Mouse (Mus musculus) forebrain, embryonic 11.5 days (tissue): ENCODE data around the gene Pced1b. TPM values are rescaled to one million over a fixed set of nuclear protein-coding genes. Genes with fewer than 3 reads are reported as not detected.

Experiments
- ATAC-seq: fragments of 200-750 bp; cut with Nextera tagmentation; replicated peaks from 2 replicates; pipeline ENCODE4 v1.8.0; 2017; ENCODE audit warnings: moderate TSS enrichment; ENCODE audit not compliant: low FRiP score
- DNase-seq: peaks from one replicate; pipeline ENCODE4 v3.0.0-alpha.2; 2017; ENCODE audit warnings: low spot score
- H3K27ac ChIP-seq: fragments of 300-500 bp; sonication (generic); 2 replicates; pipeline ENCODE4 v1.5.1; 2014; ENCODE audit warnings: low read depth, low read length
- H3K27me3 ChIP-seq: fragments of 300-500 bp; sonication (generic); 2 replicates; pipeline ENCODE4 v1.6.1; 2014; ENCODE audit warnings: mild to moderate bottlenecking, low read length, mixed read lengths; ENCODE audit not compliant: control insufficient read depth, insufficient read depth
- H3K36me3 ChIP-seq: fragments of 300-500 bp; sonication (generic); 2 replicates; pipeline ENCODE4 v1.6.1; 2014; ENCODE audit warnings: mild to moderate bottlenecking, low read length, moderate library complexity, mixed read lengths; ENCODE audit not compliant: control insufficient read depth, insufficient read depth
- H3K4me1 ChIP-seq: fragments of 300-500 bp; sonication (generic); replicated peaks from 2 replicates; pipeline ENCODE4 v1.6.1; 2014; ENCODE audit warnings: low read length, mixed read lengths; ENCODE audit not compliant: control insufficient read depth, insufficient read depth
- H3K4me2 ChIP-seq: fragments of 300-500 bp; sonication (generic); 2 replicates; pipeline ENCODE4 v1.6.1; 2014; ENCODE audit warnings: low read depth, mild to moderate bottlenecking, low read length, moderate library complexity, mixed read lengths; ENCODE audit not compliant: severe bottlenecking
- H3K4me3 ChIP-seq: fragments of 300-500 bp; sonication (generic); 2 replicates; pipeline ENCODE4 v1.5.1; 2014; ENCODE audit warnings: low read depth, low read length
- H3K9ac ChIP-seq: fragments of 300-500 bp; sonication (generic); 2 replicates; pipeline ENCODE4 v1.6.1; 2014; ENCODE audit warnings: low read length
- H3K9me3 ChIP-seq: fragments of 300-500 bp; sonication (generic); 2 replicates; pipeline ENCODE4 v1.6.1; 2016; ENCODE audit warnings: low read length, mixed read lengths; ENCODE audit not compliant: control insufficient read depth
- WGBS: fragments of 180-500 bp; shearing (Covaris S2); extraction: QIAGEN DNeasy Blood & Tissue Kit; methylation state at CpG from one replicate; pipeline ENCODE4 v1.1.7; 2014; 5-methylcytosine and 5-hydroxymethylcytosine counted together
- polyA plus RNA-seq: library from polyadenylated mRNA; unstranded; fragments of >200 nt; fragmentation: Nextera tagmentation; extraction: Ambion mirVana; gene quantifications from 2 replicates; pipeline ENCODE4 v1.2.1, GENCODE M21; 2014

Gene Pced1b
- polyA plus RNA-seq, 1 experiment from 2014 or later, result 3.9 TPM

- 82% methylated on average over 8 of the region's 8 CpGs for WGBS
- no peak overlapping the region for H3K9ac ChIP-seq
- no peaks in the 10 kb centered on the region for H3K27me3 ChIP-seq
- no peaks in the 10 kb centered on the region for H3K4me1 ChIP-seq
- H3K4me2 ChIP-seq, result no peak overlapping the region
- DNase-seq, result no peak
- ATAC-seq, result no peak
- H3K9me3 ChIP-seq, result no peaks in the 10 kb centered on the region
- H3K36me3 ChIP-seq, result no peaks in the 10 kb centered on the region
- no peak overlapping the region for H3K27ac ChIP-seq
- no peak overlapping the region for H3K4me3 ChIP-seq
Measured at GRCm38 (mm10) chr15:97224003-97224402, 22.9 kb upstream of the Pced1b start.

- DNase-seq (no peak), ATAC-seq (no peak)
- no peaks in the 10 kb centered on the region for H3K27me3 ChIP-seq
- no peak overlapping the region for H3K27ac ChIP-seq
- H3K4me3 ChIP-seq, result no peak overlapping the region
- 90% methylated on average over 11 of the region's 11 CpGs for WGBS
- H3K4me1 ChIP-seq, result no peaks in the 10 kb centered on the region
- H3K36me3 ChIP-seq, result no peaks in the 10 kb centered on the region
- no peaks in the 10 kb centered on the region; the same call in 1 of the 2 replicates for H3K9me3 ChIP-seq
- H3K9ac ChIP-seq, result no peak overlapping the region
- no peak overlapping the region for H3K4me2 ChIP-seq
Measured at GRCm38 (mm10) chr15:97229494-97230077, 17.3 kb upstream of the Pced1b start.

- no peaks in the 10 kb centered on the region for H3K4me1 ChIP-seq
- no peak overlapping the region for H3K4me2 ChIP-seq
- no peak overlapping the region for H3K4me3 ChIP-seq
- H3K27me3 ChIP-seq, result no peaks in the 10 kb centered on the region
- whole genome bisulfite sequencing, result 92% methylated on average over 6 of the region's 6 CpGs
- H3K27ac ChIP-seq, result no peak overlapping the region
- DNase-seq, result no peak
- H3K9me3 ChIP-seq, result no peaks in the 10 kb centered on the region; the same call in 1 of the 2 replicates
- no peaks in the 10 kb centered on the region for H3K36me3 ChIP-seq
- H3K9ac ChIP-seq, result no peak overlapping the region
- no peak for ATAC-seq
Measured at GRCm38 (mm10) chr15:97234076-97234475, 12.8 kb upstream of the Pced1b start.

- no peaks in the 10 kb centered on the region; the same call in 1 of the 2 replicates for H3K9me3 ChIP-seq
- H3K36me3 ChIP-seq, result no peaks in the 10 kb centered on the region
- ATAC-seq, result no peak
- peak; percentile 67 for DNase-seq
- no peak overlapping the region for H3K9ac ChIP-seq
- H3K4me1 ChIP-seq, result no peaks in the 10 kb centered on the region
- H3K4me2 ChIP-seq, result no peak overlapping the region
- H3K27me3 ChIP-seq, result no peaks in the 10 kb centered on the region
- no peak overlapping the region for H3K27ac ChIP-seq
- H3K4me3 ChIP-seq, result no peak overlapping the region
- 33% methylated on average over 7 of the region's 7 CpGs for WGBS
Measured at GRCm38 (mm10) chr15:97235183-97235582, 11.7 kb upstream of the Pced1b start.

- DNase-seq (no peak), ATAC-seq (no peak)
- Histone ChIP-seq H3K4me3 (no peak overlapping the region), H3K9me3 (no peaks in the 10 kb centered on the region), H3K27ac (no peak overlapping the region), H3K4me1 (no peaks in the 10 kb centered on the region), H3K9ac (no peak overlapping the region), H3K4me2 (no peak overlapping the region), H3K36me3 (no peaks in the 10 kb centered on the region), H3K27me3 (no peaks in the 10 kb centered on the region)
- 53% methylated on average over 9 of the region's 9 CpGs for WGBS
Measured at GRCm38 (mm10) chr15:97236943-97237342, 10.0 kb upstream of the Pced1b start.

GRCm38 (mm10) chr15:97245392-97245791, 1.5 kb upstream of the Pced1b start:
- H3K4me1 ChIP-seq, result no peaks in the 10 kb centered on the region
- no peaks in the 10 kb centered on the region for H3K36me3 ChIP-seq
- H3K4me3 ChIP-seq, result no peak overlapping the region
- H3K4me2 ChIP-seq, result no peak overlapping the region
- DNase-seq, result no peak
- no peak for ATAC-seq
- H3K9ac ChIP-seq, result no peak overlapping the region
- WGBS, result 90% methylated on average over 18 of the region's 18 CpGs
- H3K9me3 ChIP-seq, result no peaks in the 10 kb centered on the region
- H3K27me3 ChIP-seq, result peaks cover 3% of the 10 kb centered on the region; the same call in 1 of the 2 replicates
- no peak overlapping the region for H3K27ac ChIP-seq

- H3K4me1 ChIP-seq, result no peaks in the 10 kb centered on the region
- no peak overlapping the region for H3K27ac ChIP-seq
- peak overlapping the region; percentile 75; the same call in 1 of the 2 replicates for H3K4me3 ChIP-seq
- DNase-seq, result no peak
- WGBS, result 29% methylated on average over 14 of the region's 14 CpGs
- no peak overlapping the region for H3K9ac ChIP-seq
- no peaks in the 10 kb centered on the region for H3K36me3 ChIP-seq
- peak overlapping the region; percentile 90 for H3K4me2 ChIP-seq
- H3K9me3 ChIP-seq, result no peaks in the 10 kb centered on the region
- no peak for ATAC-seq
- peaks cover 3% of the 10 kb centered on the region; the same call in 1 of the 2 replicates for H3K27me3 ChIP-seq
Measured at GRCm38 (mm10) chr15:97246256-97246655, 651 bp upstream of the Pced1b start.

- peak overlapping the region; percentile 75 for H3K4me3 ChIP-seq
- peak overlapping the region; percentile 88 for H3K9ac ChIP-seq
- H3K27ac ChIP-seq, result no peak overlapping the region
- under 1% methylated on average over 14 of the region's 14 CpGs for WGBS
- ATAC-seq (peak; percentile 40; the same call in 1 of the 2 replicates), DNase-seq (no peak)
- H3K4me2 ChIP-seq, result peak overlapping the region; percentile 90
- H3K27me3 ChIP-seq, result peaks cover 3% of the 10 kb centered on the region; the same call in 1 of the 2 replicates
- H3K9me3 ChIP-seq, result no peaks in the 10 kb centered on the region
- H3K36me3 ChIP-seq, result no peaks in the 10 kb centered on the region
- H3K4me1 ChIP-seq, result no peaks in the 10 kb centered on the region
Measured at GRCm38 (mm10) chr15:97247791-97248161, 869 bp downstream of the Pced1b start.

GRCm38 (mm10) chr15:97248296-97248695, 1.4 kb downstream of the Pced1b start:
- H3K36me3 ChIP-seq, result no peaks in the 10 kb centered on the region
- H3K9me3 ChIP-seq, result no peaks in the 10 kb centered on the region
- H3K4me3 ChIP-seq, result peak overlapping the region; percentile 75; the same call in 1 of the 2 replicates
- H3K27ac ChIP-seq, result no peak overlapping the region
- H3K9ac ChIP-seq, result peak overlapping the region; percentile 88; the same call in 1 of the 2 replicates
- 57% methylated on average over 8 of the region's 8 CpGs for WGBS
- ATAC-seq (no peak), DNase-seq (no peak)
- peaks cover 3% of the 10 kb centered on the region; the same call in 1 of the 2 replicates for H3K27me3 ChIP-seq
- no peaks in the 10 kb centered on the region for H3K4me1 ChIP-seq
- H3K4me2 ChIP-seq, result peak overlapping the region; percentile 90
